Mouse (Mus musculus): ENCODE measurements around the gene Mrgprf. TPM values are rescaled to one million over a fixed set of nuclear protein-coding genes. Genes with fewer than 3 reads are reported as not detected.

Mrgprf gene
- polyA plus RNA-seq (2014; fragmentation: Illumina TruSeq; extraction: RNeasy Lipid Tissue Mini Kit (QIAGEN cat#74804); ENCODE audit: low read depth, low replicate concordance) = not detected

GRCm38 (mm10) chr7:145300321-145301007 is at the start of gene Mrgprf:
Gene Mrgprf, plus strand, starts transcription at chr7:145300828.

GRCm38 (mm10) chr7:145283487-145284187 is 17.0 kb upstream of the Mrgprf start, which contains the start of gene Tpcn2:
Gene Tpcn2, minus strand, starts transcription at chr7:145284011.

GRCm38 (mm10) chr7:145314785-145315411 is 14.3 kb downstream of the Mrgprf start, which contains the start of gene Mrgprd:
Gene Mrgprd, plus strand, starts transcription at chr7:145314835.

Other genes with a start within 250 kb of the Mrgprf start
- gene 1810010D01Rik, start 92.7 kb upstream of the Mrgprf start, polyA plus RNA-seq (2014; fragmentation: Illumina TruSeq; extraction: RNeasy Lipid Tissue Mini Kit (QIAGEN cat#74804); ENCODE audit: low read depth, low replicate concordance) = not detected
- gene Tpcn2, start 16.8 kb upstream of the Mrgprf start, polyA plus RNA-seq (2014; fragmentation: Illumina TruSeq; extraction: RNeasy Lipid Tissue Mini Kit (QIAGEN cat#74804); ENCODE audit: low read depth, low replicate concordance) = 1.6 TPM
- not detected for gene Mrgprd, start 14.0 kb downstream of the Mrgprf start, polyA plus RNA-seq (2014; fragmentation: Illumina TruSeq; extraction: RNeasy Lipid Tissue Mini Kit (QIAGEN cat#74804); ENCODE audit: low read depth, low replicate concordance)

All from sigmoid colon, adult 10 weeks (tissue).